Mouse (Mus musculus) brain, embryonic 14.5 days (tissue): ENCODE measurements around the gene Il11. TPM values are rescaled to one million over a fixed set of nuclear protein-coding genes. Genes with fewer than 3 reads are reported as not detected.
A peak's percentile ranks its signal among the peaks of the same experiment; 100 is the strongest.

Experiments
- DNase-seq: peaks from one replicate; pipeline ENCODE4 v3.0.0-alpha.2; 2011; ENCODE audit warnings: low read depth
- CTCF ChIP-seq: fragments of 200-500 bp; IDR thresholded peaks from 2 replicates; pipeline ENCODE4 v1.5.1; 2012; ENCODE audit warnings: inconsistent platforms, mild to moderate bottlenecking, moderate library complexity, borderline replicate concordance; ENCODE audit not compliant: insufficient read depth, insufficient read length; ENCODE audit errors: extremely low read depth
- POLR2A ChIP-seq: fragments of 200-500 bp; IDR thresholded peaks from 2 replicates; pipeline ENCODE4 v1.6.1; 2012; ENCODE audit warnings: mild to moderate bottlenecking, inconsistent platforms, borderline replicate concordance; ENCODE audit not compliant: poor library complexity, insufficient read depth, insufficient read length, severe bottlenecking; ENCODE audit errors: extremely low read depth
- polyA plus RNA-seq: library from polyadenylated mRNA; depleted of rRNA; stranded (reverse); fragments of >200 nt; gene quantifications from 2 replicates; pipeline ENCODE4 v1.2.3, GENCODE M21; 2012

Il11 gene
- polyA plus RNA-seq, 1 experiment: 0.16 TPM

GRCm38 (mm10) chr7:4777851-4778637 is 4.6 kb downstream of the Il11 start:
- no peak for DNase-seq

GRCm38 (mm10) chr7:4776861-4777830 is 5.5 kb downstream of the Il11 start:
- peak; percentile 82 for DNase-seq
- no peak for TF ChIP-seq CTCF
- no peak for TF ChIP-seq POLR2A

More at GRCm38 (mm10) chr7:4777851-4778637, 4.6 kb downstream of the Il11 start:
- TF ChIP-seq POLR2A: no peak
- no peak for TF ChIP-seq CTCF

GRCm38 (mm10) chr7:4776131-4776530 is 6.5 kb downstream of the Il11 start:
- DNase-seq: no peak
- no peak for TF ChIP-seq CTCF
- TF ChIP-seq POLR2A: no peak

GRCm38 (mm10) chr7:4771202-4771601 is 11.5 kb downstream of the Il11 start, which contains the start of gene Fam71e2:
Gene Fam71e2, minus strand, starts transcription at chr7:4771302.
- TF ChIP-seq POLR2A (no peak), CTCF (no peak)
- no peak for DNase-seq

- TF ChIP-seq POLR2A: no peak
- TF ChIP-seq CTCF: no peak
- DNase-seq: peak; percentile 61
These were observed 17.5 kb downstream of the Il11 start for GRCm38 (mm10) chr7:4764946-4765710.

- TF ChIP-seq CTCF: no peak
- DNase-seq: no peak
These were observed 23.0 kb downstream of the Il11 start for GRCm38 (mm10) chr7:4759670-4760069.

GRCm38 (mm10) chr7:4752821-4753570 is 29.7 kb downstream of the Il11 start, which contains the start of gene Cox6b2:
Gene Cox6b2, minus strand, starts transcription at chr7:4753094.
- peak; percentile 95 for DNase-seq
- TF ChIP-seq POLR2A (no peak), CTCF (no peak)

- TF ChIP-seq POLR2A: no peak
- no peak for TF ChIP-seq CTCF
- DNase-seq: peak; percentile 49
These were observed 30.5 kb downstream of the Il11 start for GRCm38 (mm10) chr7:4751971-4752820.

GRCm38 (mm10) chr7:4749169-4749568 is 33.5 kb downstream of the Il11 start:
- TF ChIP-seq CTCF: no peak
- TF ChIP-seq POLR2A: no peak
- no peak for DNase-seq
